Mouse (Mus musculus): ENCODE measurements around the gene Tenm4. TPM values are rescaled to one million over a fixed set of nuclear protein-coding genes. Genes with fewer than 3 reads are reported as not detected.
A peak's percentile ranks its signal among the peaks of the same experiment; 100 is the strongest.

Tenm4 gene
- polyA plus RNA-seq, 1 experiment from 2014 or later = 5.0 TPM

DNA sequence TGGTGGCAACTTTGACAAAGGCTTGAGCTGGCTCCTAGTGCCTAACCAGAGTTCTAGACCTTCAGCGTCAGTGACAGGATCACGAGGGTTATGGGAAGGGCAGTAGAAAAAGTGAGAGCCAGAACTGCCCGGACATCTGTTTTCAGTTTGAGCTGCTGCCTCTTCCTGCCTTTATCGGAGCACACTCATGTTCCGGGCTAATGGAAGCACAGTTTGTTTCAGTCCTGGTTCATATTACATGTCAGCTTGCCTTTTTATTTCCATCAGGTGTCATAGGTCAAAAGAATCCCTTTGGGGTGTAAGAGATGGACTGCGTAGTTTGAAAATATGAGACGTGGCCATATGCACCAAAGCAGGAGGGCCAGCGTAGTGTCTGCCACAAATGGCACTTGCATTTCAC is 578.7 kb downstream of the Tenm4 start:
- H3K4me1 ChIP-seq (ENCODE audit: insufficient read depth, low read depth, low read length) = no peaks in the 10 kb centered on the region; the same call in 1 of the 2 replicates
- H3K4me3 ChIP-seq (ENCODE audit: low read depth, low read length) = no peak overlapping the region
- H3K4me2 ChIP-seq (replicated peaks; ENCODE audit: low read depth, low read length) = no peak overlapping the region
- H3K9me3 ChIP-seq (ENCODE audit: low read length) = no peaks in the 10 kb centered on the region
- ATAC-seq (peak; percentile 60), DNase-seq (ENCODE audit: low spot score) (peak; percentile 58)
- no peak overlapping the region for H3K27ac ChIP-seq (ENCODE audit: low read length)
- no peak overlapping the region for H3K9ac ChIP-seq (replicated peaks; ENCODE audit: low read depth)
- no peaks in the 10 kb centered on the region for H3K36me3 ChIP-seq (ENCODE audit: insufficient read depth, low read length)
- H3K27me3 ChIP-seq (replicated peaks; ENCODE audit: insufficient read depth, low read length) = no peaks in the 10 kb centered on the region
- TF ChIP-seq EP300 (IDR thresholded peaks at IDR 0.05) (no peak), CTCF (IDR thresholded peaks at IDR 0.05) (no peak)
- 48% methylated on average over 8 of the region's 8 CpGs for WGBS

DNA sequence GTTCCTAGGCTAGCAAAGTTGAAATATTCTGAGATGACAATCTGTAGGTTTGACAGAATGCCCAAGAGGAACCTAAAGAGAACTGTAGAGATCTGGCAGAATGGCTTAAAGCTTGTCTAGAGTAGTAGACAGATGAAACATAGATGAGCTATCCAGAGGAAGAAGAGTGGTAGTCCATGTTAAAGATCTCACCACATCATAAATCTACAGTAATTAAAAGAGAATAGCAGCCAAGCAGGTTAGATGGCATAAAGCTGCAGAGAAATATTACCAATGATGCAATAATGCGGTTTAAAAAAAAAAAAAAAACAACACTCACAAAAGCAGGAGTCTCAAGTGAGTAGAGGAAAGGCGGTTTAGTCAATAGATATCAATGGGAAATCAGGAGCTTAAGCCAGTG is 580.2 kb downstream of the Tenm4 start:
- ATAC-seq (no peak), DNase-seq (ENCODE audit: low spot score) (no peak)
- H3K9ac ChIP-seq (replicated peaks; ENCODE audit: low read depth) = no peak overlapping the region
- no peak overlapping the region for H3K4me2 ChIP-seq (replicated peaks; ENCODE audit: low read depth, low read length)
- WGBS = 90% methylated on average over 2 of the region's 2 CpGs
- H3K36me3 ChIP-seq (ENCODE audit: insufficient read depth, low read length) = no peaks in the 10 kb centered on the region
- H3K27me3 ChIP-seq (replicated peaks; ENCODE audit: insufficient read depth, low read length) = no peaks in the 10 kb centered on the region
- H3K27ac ChIP-seq (ENCODE audit: low read length) = no peak overlapping the region
- no peaks in the 10 kb centered on the region for H3K9me3 ChIP-seq (ENCODE audit: low read length)
- H3K4me1 ChIP-seq (ENCODE audit: insufficient read depth, low read depth, low read length) = no peaks in the 10 kb centered on the region
- TF ChIP-seq CTCF (IDR thresholded peaks at IDR 0.05) = no peak
- TF ChIP-seq EP300 (IDR thresholded peaks at IDR 0.05) = no peak
- no peak overlapping the region for H3K4me3 ChIP-seq (ENCODE audit: low read depth, low read length)

DNA sequence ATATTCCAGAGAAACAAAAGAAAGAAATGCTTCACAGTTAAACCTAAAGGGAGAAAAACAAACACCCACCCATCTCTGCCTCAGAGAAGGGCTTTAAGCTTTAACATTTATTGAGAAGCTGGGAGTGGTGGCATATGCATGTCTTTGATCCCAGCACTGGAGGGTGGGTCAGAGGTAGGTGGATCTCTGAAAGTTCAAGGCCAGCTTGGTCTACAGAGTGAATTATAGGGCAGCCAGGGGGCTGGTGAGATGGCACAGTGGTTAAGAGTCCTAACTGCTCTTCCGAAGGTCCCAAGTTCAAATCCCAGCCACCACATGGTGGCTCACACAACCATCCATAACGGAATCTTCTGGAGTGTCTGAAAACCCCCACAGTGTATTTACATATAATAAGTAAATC is 581.7 kb downstream of the Tenm4 start:
- TF ChIP-seq CTCF (IDR thresholded peaks at IDR 0.05) (no peak), EP300 (IDR thresholded peaks at IDR 0.05) (no peak)
- H3K9me3 ChIP-seq (ENCODE audit: low read length) = no peaks in the 10 kb centered on the region
- no peak for ATAC-seq
- H3K4me1 ChIP-seq (ENCODE audit: insufficient read depth, low read depth, low read length) = no peaks in the 10 kb centered on the region
- H3K27ac ChIP-seq (ENCODE audit: low read length) = no peak overlapping the region
- H3K27me3 ChIP-seq (replicated peaks; ENCODE audit: insufficient read depth, low read length) = no peaks in the 10 kb centered on the region
- no peaks in the 10 kb centered on the region for H3K36me3 ChIP-seq (ENCODE audit: insufficient read depth, low read length)
- no peak for DNase-seq (ENCODE audit: low spot score)
- no peak overlapping the region for H3K4me2 ChIP-seq (replicated peaks; ENCODE audit: low read depth, low read length)
- H3K4me3 ChIP-seq (ENCODE audit: low read depth, low read length) = no peak overlapping the region
- WGBS = 90% methylated on average over 2 of the region's 2 CpGs
- no peak overlapping the region for H3K9ac ChIP-seq (replicated peaks; ENCODE audit: low read depth)

DNA sequence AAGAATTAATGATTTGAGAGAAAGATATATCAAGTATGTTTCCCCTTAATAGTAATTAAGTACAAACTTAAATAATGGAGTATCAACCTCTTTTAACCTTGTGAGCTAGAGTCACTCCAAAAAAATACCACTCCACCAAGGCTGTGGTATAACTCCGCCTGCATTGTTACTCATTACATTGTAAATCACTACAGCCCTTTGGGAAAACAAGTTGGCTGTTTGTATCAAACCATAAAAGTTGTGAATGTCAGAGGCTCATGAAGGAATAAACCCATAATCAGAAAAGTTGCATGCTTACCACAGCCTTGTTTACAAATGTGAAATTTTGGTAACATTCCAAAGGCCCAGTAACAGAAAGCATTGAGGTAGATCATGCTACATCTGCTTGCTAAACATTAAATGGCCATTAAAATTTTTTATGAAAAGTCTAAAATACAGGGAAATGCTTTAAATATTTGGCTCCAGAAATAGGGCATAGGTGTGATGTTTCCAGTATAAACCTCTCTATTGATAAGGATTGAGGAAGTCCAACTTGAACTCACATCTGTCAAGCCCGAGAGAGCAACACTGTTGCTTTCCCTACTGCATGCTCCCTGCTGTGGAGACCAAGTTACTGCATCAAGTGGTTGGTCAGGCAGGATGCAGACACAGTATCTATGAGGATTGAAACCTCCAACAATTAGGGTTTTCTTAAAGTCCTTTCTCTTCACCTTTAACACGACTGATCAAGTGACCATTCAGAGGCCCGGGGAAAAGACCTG is 582.5 kb downstream of the Tenm4 start:
- Histone ChIP-seq H3K9me3 (ENCODE audit: low read length) (no peaks in the 10 kb centered on the region), H3K27ac (ENCODE audit: low read length) (no peak overlapping the region), H3K4me1 (ENCODE audit: insufficient read depth, low read depth, low read length) (no peaks in the 10 kb centered on the region), H3K9ac (replicated peaks; ENCODE audit: low read depth) (no peak overlapping the region), H3K36me3 (ENCODE audit: insufficient read depth, low read length) (no peaks in the 10 kb centered on the region), H3K27me3 (replicated peaks; ENCODE audit: insufficient read depth, low read length) (no peaks in the 10 kb centered on the region), H3K4me2 (replicated peaks; ENCODE audit: low read depth, low read length) (no peak overlapping the region), H3K4me3 (ENCODE audit: low read depth, low read length) (no peak overlapping the region)
- no peak for DNase-seq (ENCODE audit: low spot score)
- WGBS = 64% methylated on average over 4 of the region's 4 CpGs
- TF ChIP-seq CTCF (IDR thresholded peaks at IDR 0.05) = 0 out of 2 replicates have a peak, but pooled peaks have one; percentile 12
- TF ChIP-seq EP300 (IDR thresholded peaks at IDR 0.05) = no peak
- ATAC-seq = no peak

DNA sequence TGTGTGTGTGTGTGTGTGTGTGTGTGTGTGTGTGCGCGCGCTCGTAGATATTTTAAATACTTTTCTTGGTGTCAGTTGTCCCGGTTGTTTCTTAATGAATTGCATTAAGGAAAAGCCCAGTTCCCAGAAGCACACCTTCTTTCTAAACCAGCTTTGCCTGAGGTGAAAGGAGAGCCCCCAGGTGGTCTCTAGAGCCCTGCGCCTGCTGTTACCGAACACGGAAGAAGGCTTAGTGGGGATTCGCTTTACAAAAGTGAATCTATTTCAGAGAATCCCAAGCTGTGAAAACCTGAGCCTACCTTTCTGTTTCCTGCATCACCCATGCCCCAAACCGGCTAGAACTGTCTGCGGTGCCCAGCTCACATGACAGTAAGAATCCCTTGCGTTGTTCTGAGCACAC is 583.1 kb downstream of the Tenm4 start:
- TF ChIP-seq CTCF (IDR thresholded peaks at IDR 0.05) (no peak), EP300 (IDR thresholded peaks at IDR 0.05) (no peak)
- no peak overlapping the region for H3K4me3 ChIP-seq (ENCODE audit: low read depth, low read length)
- no peak overlapping the region for H3K4me2 ChIP-seq (replicated peaks; ENCODE audit: low read depth, low read length)
- no peak overlapping the region for H3K27ac ChIP-seq (ENCODE audit: low read length)
- 66% methylated on average over 12 of the region's 12 CpGs for WGBS
- H3K27me3 ChIP-seq (replicated peaks; ENCODE audit: insufficient read depth, low read length) = no peaks in the 10 kb centered on the region
- H3K4me1 ChIP-seq (ENCODE audit: insufficient read depth, low read depth, low read length) = no peaks in the 10 kb centered on the region
- no peak for ATAC-seq
- no peak for DNase-seq (ENCODE audit: low spot score)
- H3K36me3 ChIP-seq (ENCODE audit: insufficient read depth, low read length) = no peaks in the 10 kb centered on the region
- no peaks in the 10 kb centered on the region for H3K9me3 ChIP-seq (ENCODE audit: low read length)
- no peak overlapping the region for H3K9ac ChIP-seq (replicated peaks; ENCODE audit: low read depth)

DNA sequence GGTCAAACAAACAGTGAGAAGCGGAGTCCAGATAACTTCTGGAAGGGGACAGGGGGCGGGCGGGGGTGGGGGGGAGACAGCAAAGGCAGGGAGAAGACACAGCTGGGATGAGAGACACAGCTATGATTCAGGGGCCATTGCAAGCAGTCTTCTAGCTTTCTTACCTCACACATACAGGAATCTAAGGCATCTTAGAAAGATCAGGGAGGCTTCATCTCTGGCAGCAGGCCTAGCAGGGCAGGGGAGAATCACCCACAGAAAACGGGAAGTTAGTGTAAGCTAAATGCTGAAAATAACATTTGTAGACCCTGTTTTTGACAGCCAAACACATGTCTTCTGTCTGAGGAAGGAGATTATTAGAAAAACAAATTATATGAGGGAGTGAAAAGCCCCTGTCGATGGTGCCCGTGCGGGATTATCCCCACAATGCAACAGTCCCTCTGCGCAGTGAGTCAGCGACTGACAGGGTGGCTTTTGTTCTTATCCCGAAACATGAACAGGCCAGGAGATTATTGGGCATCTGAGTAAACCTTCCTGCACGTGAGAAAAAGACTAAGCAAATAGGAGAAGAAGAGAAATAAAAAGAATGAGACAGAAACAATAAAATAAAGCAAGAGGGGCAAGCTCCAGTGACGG is 584.5 kb downstream of the Tenm4 start:
- DNase-seq (ENCODE audit: low spot score) (peak; percentile 65), ATAC-seq (peak; percentile 75)
- Histone ChIP-seq H3K9me3 (ENCODE audit: low read length) (no peaks in the 10 kb centered on the region), H3K27ac (ENCODE audit: low read length) (no peak overlapping the region), H3K9ac (replicated peaks; ENCODE audit: low read depth) (no peak overlapping the region), H3K4me1 (ENCODE audit: insufficient read depth, low read depth, low read length) (no peaks in the 10 kb centered on the region), H3K36me3 (ENCODE audit: insufficient read depth, low read length) (no peaks in the 10 kb centered on the region), H3K4me3 (ENCODE audit: low read depth, low read length) (no peak overlapping the region), H3K4me2 (replicated peaks; ENCODE audit: low read depth, low read length) (no peak overlapping the region), H3K27me3 (replicated peaks; ENCODE audit: insufficient read depth, low read length) (no peaks in the 10 kb centered on the region)
- no peak for TF ChIP-seq EP300 (IDR thresholded peaks at IDR 0.05)
- no peak for TF ChIP-seq CTCF (IDR thresholded peaks at IDR 0.05)
- 55% methylated on average over 12 of the region's 12 CpGs for WGBS

All from lung, postnatal 0 days (tissue).